8 mouse cellular contexts compared by ENCODE assay signal in the genomic region with DNA sequence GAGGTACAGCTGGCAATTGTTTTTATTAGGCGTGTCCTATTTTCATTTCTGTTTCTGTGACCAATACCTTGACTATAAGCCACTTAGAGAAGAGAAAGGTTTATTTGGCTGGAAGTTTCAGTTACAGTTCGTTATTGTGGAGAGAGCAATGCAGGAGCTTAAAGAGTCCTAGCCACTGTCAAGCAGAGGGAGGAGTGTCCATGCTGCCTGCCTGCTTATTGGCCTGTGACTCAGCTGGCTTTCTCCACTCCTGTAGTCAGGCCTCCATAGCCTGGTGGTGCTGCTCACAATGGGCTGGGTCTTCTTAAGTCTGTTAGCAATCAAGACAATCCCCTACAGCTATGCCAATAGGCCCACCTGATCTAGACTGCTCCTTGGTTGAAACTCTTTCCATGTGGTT. TPM values are rescaled to one million over a fixed set of nuclear protein-coding genes. Genes with fewer than 3 reads are reported as not detected.
DNase-seq lines count a peak whose midpoint lies in the region; ATAC-seq lines count a peak whose summit lies in the region.

No protein-coding gene starts in this region.

- no peak overlapping the region for H3K4me3 ChIP-seq in midbrain, embryonic 12.5 days
- H3K4me3 ChIP-seq in midbrain, embryonic 11.5 days (ENCODE audit: low read depth, low read length): no peak overlapping the region
- no peak overlapping the region for H3K4me3 ChIP-seq in hindbrain, embryonic 14.5 days (replicated peaks; ENCODE audit: low read length)
- no peak overlapping the region for H3K4me3 ChIP-seq in neural tube, embryonic 15.5 days (replicated peaks)

- no peak overlapping the region for H3K27ac ChIP-seq in midbrain, embryonic 12.5 days (replicated peaks)
- H3K27ac ChIP-seq in midbrain, embryonic 11.5 days (ENCODE audit: low read depth, low read length): no peak overlapping the region
- H3K27ac ChIP-seq in hindbrain, embryonic 14.5 days: no peak overlapping the region
- no peak overlapping the region for H3K27ac ChIP-seq in neural tube, embryonic 15.5 days (replicated peaks)

- H3K9me3 ChIP-seq in midbrain, embryonic 12.5 days: no peaks in the 10 kb centered on the region
- no peaks in the 10 kb centered on the region for H3K9me3 ChIP-seq in midbrain, embryonic 11.5 days (ENCODE audit: control insufficient read depth, low read length)
- no peaks in the 10 kb centered on the region for H3K9me3 ChIP-seq in hindbrain, embryonic 14.5 days (ENCODE audit: control insufficient read depth, low read length)
- H3K9me3 ChIP-seq in neural tube, embryonic 15.5 days (replicated peaks): no peaks in the 10 kb centered on the region

- H3K36me3 ChIP-seq in midbrain, embryonic 12.5 days: no peaks in the 10 kb centered on the region
- no peaks in the 10 kb centered on the region for H3K36me3 ChIP-seq in midbrain, embryonic 11.5 days (ENCODE audit: control insufficient read depth, insufficient read depth, low read length)
- H3K36me3 ChIP-seq in hindbrain, embryonic 14.5 days (replicated peaks; ENCODE audit: control insufficient read depth, insufficient read depth): no peaks in the 10 kb centered on the region
- no peaks in the 10 kb centered on the region for H3K36me3 ChIP-seq in neural tube, embryonic 15.5 days

- DNase-seq in CD4-positive, CD25-positive, alpha-beta regulatory T cell, adult 2 months (ENCODE audit: low read depth, low spot score): peak; percentile 4
- no peak for DNase-seq in midbrain, embryonic 11.5 days (ENCODE audit: low spot score, missing footprints)
- no peak for DNase-seq in hindbrain, embryonic 14.5 days (ENCODE audit: low spot score)
- no peak for DNase-seq in thymus, postnatal 36 days
- no peak for DNase-seq in left cerebral cortex, postnatal 4 days

- H3K4me2 ChIP-seq in midbrain, embryonic 12.5 days (replicated peaks): peak overlapping the region; percentile 61
- no peak overlapping the region; the same call in 1 of the 2 replicates for H3K4me2 ChIP-seq in midbrain, embryonic 11.5 days
- peak overlapping the region; percentile 56 for H3K4me2 ChIP-seq in hindbrain, embryonic 14.5 days (replicated peaks)
- peak overlapping the region; percentile 75 for H3K4me2 ChIP-seq in neural tube, embryonic 15.5 days

- H3K4me1 ChIP-seq in midbrain, embryonic 12.5 days: peaks cover 28% of the 10 kb centered on the region
- H3K4me1 ChIP-seq in midbrain, embryonic 11.5 days (ENCODE audit: control insufficient read depth, insufficient read depth, low read length): peaks cover 8% of the 10 kb centered on the region
- peaks cover 24% of the 10 kb centered on the region for H3K4me1 ChIP-seq in hindbrain, embryonic 14.5 days (replicated peaks; ENCODE audit: control insufficient read depth, insufficient read depth, low read length)
- peaks cover 33% of the 10 kb centered on the region for H3K4me1 ChIP-seq in neural tube, embryonic 15.5 days

- no peaks in the 10 kb centered on the region for H3K27me3 ChIP-seq in midbrain, embryonic 12.5 days
- H3K27me3 ChIP-seq in midbrain, embryonic 11.5 days (ENCODE audit: control insufficient read depth, insufficient read depth, low read length): no peaks in the 10 kb centered on the region
- H3K27me3 ChIP-seq in hindbrain, embryonic 14.5 days (ENCODE audit: control insufficient read depth, insufficient read depth, low read length): no peaks in the 10 kb centered on the region
- H3K27me3 ChIP-seq in neural tube, embryonic 15.5 days (replicated peaks): no peaks in the 10 kb centered on the region

- intact Hi-C loops in left cerebral cortex, postnatal 4 days (cut with DNase I): no loop called here

- ATAC-seq in CD4-positive, CD25-positive, alpha-beta regulatory T cell, adult 4 months: no peak
- no peak for ATAC-seq in midbrain, embryonic 12.5 days (ENCODE audit: low FRiP score, low read depth)
- ATAC-seq in midbrain, embryonic 11.5 days (ENCODE audit: low FRiP score): no peak
- no peak for ATAC-seq in hindbrain, embryonic 14.5 days (ENCODE audit: low FRiP score)
- ATAC-seq in neural tube, embryonic 15.5 days (ENCODE audit: low FRiP score): no peak

- 77% methylated on average over 2 of the region's 2 CpGs for WGBS in midbrain, embryonic 12.5 days
- WGBS in midbrain, embryonic 11.5 days: 75% methylated on average over 2 of the region's 2 CpGs
- WGBS in hindbrain, embryonic 14.5 days: 79% methylated on average over 2 of the region's 2 CpGs
- 75% methylated on average over 2 of the region's 2 CpGs for WGBS in neural tube, embryonic 15.5 days

- H3K9ac ChIP-seq in midbrain, embryonic 12.5 days (replicated peaks): no peak overlapping the region
- no peak overlapping the region for H3K9ac ChIP-seq in midbrain, embryonic 11.5 days (ENCODE audit: low read length)
- H3K9ac ChIP-seq in hindbrain, embryonic 14.5 days: 0 out of 2 replicates have a peak overlapping the region, but pooled peaks have one; percentile 0
- no peak overlapping the region for H3K9ac ChIP-seq in neural tube, embryonic 15.5 days (replicated peaks)

RNA-seq across cellular contexts. Expression of a gene that starts 2.4 kb away (rescaled TPM):
- polyA plus RNA-seq in CD4-positive, CD25-positive, alpha-beta regulatory T cell, adult 4 months (2017; shearing (Covaris generic)): 10 to 100 TPM; 16.2 to 18.0 TPM
- polyA plus RNA-seq in midbrain, embryonic 12.5 days (2016; fragmentation: Nextera tagmentation; extraction: Ambion mirVana): 102 and 104 TPM in 2 replicates
- 102 and 126 TPM in 2 replicates for polyA plus RNA-seq in midbrain, embryonic 11.5 days (2014; fragmentation: Nextera tagmentation; extraction: Ambion mirVana)
- polyA plus RNA-seq in hindbrain, embryonic 14.5 days (2014; fragmentation: Nextera tagmentation; extraction: Ambion mirVana): 67.9 and 74.4 TPM in 2 replicates
- 41.9 and 82.9 TPM in 2 replicates for polyA plus RNA-seq in neural tube, embryonic 15.5 days (2015; fragmentation: Nextera tagmentation; extraction: Ambion mirVana)
- 100 to 1,000 TPM; 152 to 162 TPM for total RNA-seq in left cerebral cortex, postnatal 4 days (2021)
